Mouse (Mus musculus): ENCODE measurements around the gene Krt80. TPM values are rescaled to one million over a fixed set of nuclear protein-coding genes. Genes with fewer than 3 reads are reported as not detected.

Krt80 gene
- polyA plus RNA-seq, 1 experiment from 2014 or later: not detected

- ATAC-seq (no peak), DNase-seq (ENCODE audit: low spot score) (no peak)
- H3K4me3 ChIP-seq (ENCODE audit: low read depth, low read length): no peak overlapping the region
- H3K27ac ChIP-seq (ENCODE audit: low read depth, low read length): no peak overlapping the region
- H3K9me3 ChIP-seq (replicated peaks; ENCODE audit: control insufficient read depth, low read length): no peaks in the 10 kb centered on the region
- 62% methylated on average over 14 of the region's 15 CpGs for WGBS
- peaks cover 4% of the 10 kb centered on the region; the same call in 1 of the 2 replicates for H3K4me1 ChIP-seq (ENCODE audit: control insufficient read depth, insufficient read depth, low read length)
- no peak overlapping the region for H3K4me2 ChIP-seq (ENCODE audit: low read length)
- no peaks in the 10 kb centered on the region for H3K27me3 ChIP-seq (replicated peaks; ENCODE audit: control insufficient read depth, insufficient read depth, low read length)
- H3K9ac ChIP-seq (ENCODE audit: low read length): no peak overlapping the region
- H3K36me3 ChIP-seq (ENCODE audit: control insufficient read depth, insufficient read depth, low read length): no peaks in the 10 kb centered on the region
Measured at GRCm38 (mm10) chr15:101311087-101311770, 58.7 kb downstream of the Krt80 start.

DNA sequence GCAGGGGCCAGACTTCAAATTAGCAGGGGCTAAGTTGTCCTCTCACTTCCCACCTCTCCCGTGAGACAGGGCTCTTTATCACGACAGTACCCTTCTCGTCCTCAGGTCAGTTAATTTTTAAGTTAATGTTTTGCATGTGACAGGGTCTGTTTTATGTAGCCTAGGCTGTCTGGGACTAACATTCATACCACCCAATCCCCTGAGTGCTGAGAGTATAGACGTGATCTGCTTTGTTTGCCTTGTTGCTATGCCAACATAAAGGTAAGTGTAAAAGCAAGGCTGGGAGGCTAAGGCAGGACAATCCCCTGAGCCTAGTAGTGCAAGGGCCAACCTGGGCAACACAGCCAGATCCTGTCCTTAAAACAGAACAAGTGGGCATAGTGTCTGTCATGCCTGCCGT, 60.5 kb downstream of the Krt80 start:
- Histone ChIP-seq H3K4me2 (ENCODE audit: low read length) (no peak overlapping the region), H3K9me3 (replicated peaks; ENCODE audit: control insufficient read depth, low read length) (no peaks in the 10 kb centered on the region), H3K4me1 (ENCODE audit: control insufficient read depth, insufficient read depth, low read length) (peaks cover 3% of the 10 kb centered on the region; the same call in 1 of the 2 replicates), H3K36me3 (ENCODE audit: control insufficient read depth, insufficient read depth, low read length) (no peaks in the 10 kb centered on the region), H3K27me3 (replicated peaks; ENCODE audit: control insufficient read depth, insufficient read depth, low read length) (no peaks in the 10 kb centered on the region), H3K4me3 (ENCODE audit: low read depth, low read length) (no peak overlapping the region), H3K27ac (ENCODE audit: low read depth, low read length) (no peak overlapping the region), H3K9ac (ENCODE audit: low read length) (no peak overlapping the region)
- DNase-seq (ENCODE audit: low spot score) (no peak), ATAC-seq (no peak)
- WGBS: 41% methylated on average over 5 of the region's 5 CpGs

- no peak overlapping the region for H3K9ac ChIP-seq (ENCODE audit: low read length)
- DNase-seq (ENCODE audit: low spot score): no peak
- 63% methylated on average over 13 of the region's 13 CpGs for WGBS
Measured at GRCm38 (mm10) chr15:101308440-101309348, 61.3 kb downstream of the Krt80 start.

DNA sequence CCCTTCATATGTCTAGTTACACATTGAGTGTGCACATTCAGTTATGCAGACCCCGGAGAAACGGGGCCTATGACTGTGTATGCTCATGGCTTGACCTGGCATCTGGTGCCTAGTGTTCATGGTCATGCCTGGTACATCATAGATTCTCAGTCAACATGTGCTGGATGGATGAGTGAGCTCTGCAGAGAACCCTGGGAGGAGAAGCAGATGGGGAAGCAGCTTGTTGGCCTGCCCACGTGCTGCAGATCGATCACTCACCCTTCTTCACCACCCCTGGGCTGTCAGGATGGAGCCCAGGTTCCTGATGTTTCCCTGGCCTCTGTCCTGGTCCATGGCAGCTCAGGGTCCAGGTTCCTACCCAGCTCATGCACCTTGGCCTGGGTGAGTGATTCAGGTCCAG, 63.5 kb downstream of the Krt80 start:
- Histone ChIP-seq H3K9me3 (replicated peaks; ENCODE audit: control insufficient read depth, low read length) (no peaks in the 10 kb centered on the region), H3K27me3 (replicated peaks; ENCODE audit: control insufficient read depth, insufficient read depth, low read length) (no peaks in the 10 kb centered on the region), H3K4me2 (ENCODE audit: low read length) (no peak overlapping the region), H3K4me1 (ENCODE audit: control insufficient read depth, insufficient read depth, low read length) (peaks cover 3% of the 10 kb centered on the region; the same call in 1 of the 2 replicates), H3K4me3 (ENCODE audit: low read depth, low read length) (no peak overlapping the region), H3K27ac (ENCODE audit: low read depth, low read length) (no peak overlapping the region), H3K9ac (ENCODE audit: low read length) (no peak overlapping the region), H3K36me3 (ENCODE audit: control insufficient read depth, insufficient read depth, low read length) (no peaks in the 10 kb centered on the region)
- 87% methylated on average over 4 of the region's 4 CpGs for WGBS
- DNase-seq (ENCODE audit: low spot score) (no peak), ATAC-seq (no peak)

More at GRCm38 (mm10) chr15:101308440-101309348, 61.3 kb downstream of the Krt80 start:
- H3K27me3 ChIP-seq (replicated peaks; ENCODE audit: control insufficient read depth, insufficient read depth, low read length): no peaks in the 10 kb centered on the region
- no peak for ATAC-seq
- H3K4me2 ChIP-seq (ENCODE audit: low read length): no peak overlapping the region
- no peak overlapping the region for H3K4me3 ChIP-seq (ENCODE audit: low read depth, low read length)
- peaks cover 3% of the 10 kb centered on the region; the same call in 1 of the 2 replicates for H3K4me1 ChIP-seq (ENCODE audit: control insufficient read depth, insufficient read depth, low read length)
- H3K9me3 ChIP-seq (replicated peaks; ENCODE audit: control insufficient read depth, low read length): no peaks in the 10 kb centered on the region
- H3K36me3 ChIP-seq (ENCODE audit: control insufficient read depth, insufficient read depth, low read length): no peaks in the 10 kb centered on the region
- no peak overlapping the region for H3K27ac ChIP-seq (ENCODE audit: low read depth, low read length)

DNA sequence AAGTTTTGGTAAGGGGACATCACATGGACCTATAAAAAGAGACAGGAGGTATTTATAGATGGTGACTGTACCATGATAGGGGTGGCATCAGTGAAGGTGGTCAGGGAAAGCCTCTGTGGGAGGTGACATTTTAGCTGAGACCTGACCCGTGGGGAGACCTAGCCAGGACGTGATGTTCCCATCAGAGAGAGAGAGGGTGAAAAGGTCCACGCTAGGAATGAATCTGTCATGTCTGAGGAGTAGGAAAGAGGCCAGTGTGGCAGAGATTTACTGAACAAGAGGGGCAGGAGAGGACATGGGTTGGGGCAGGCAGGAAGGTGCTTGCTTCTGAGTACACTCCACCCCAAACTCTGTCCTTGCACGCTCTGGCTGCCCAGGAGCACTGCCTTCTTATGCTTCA, 66.1 kb downstream of the Krt80 start:
- Histone ChIP-seq H3K4me2 (ENCODE audit: low read length) (no peak overlapping the region), H3K4me3 (ENCODE audit: low read depth, low read length) (no peak overlapping the region), H3K27me3 (replicated peaks; ENCODE audit: control insufficient read depth, insufficient read depth, low read length) (no peaks in the 10 kb centered on the region), H3K4me1 (ENCODE audit: control insufficient read depth, insufficient read depth, low read length) (no peaks in the 10 kb centered on the region; the same call in 1 of the 2 replicates), H3K27ac (ENCODE audit: low read depth, low read length) (no peak overlapping the region), H3K9ac (ENCODE audit: low read length) (no peak overlapping the region), H3K36me3 (ENCODE audit: control insufficient read depth, insufficient read depth, low read length) (no peaks in the 10 kb centered on the region), H3K9me3 (replicated peaks; ENCODE audit: control insufficient read depth, low read length) (no peaks in the 10 kb centered on the region)
- 85% methylated on average over 4 of the region's 4 CpGs for WGBS
- no peak for ATAC-seq
- no peak for DNase-seq (ENCODE audit: low spot score)

GRCm38 (mm10) chr15:101302201-101302600, 67.8 kb downstream of the Krt80 start:
- H3K4me1 ChIP-seq (ENCODE audit: control insufficient read depth, insufficient read depth, low read length): no peaks in the 10 kb centered on the region
- DNase-seq (ENCODE audit: low spot score) (no peak), ATAC-seq (no peak)
- H3K36me3 ChIP-seq (ENCODE audit: control insufficient read depth, insufficient read depth, low read length): no peaks in the 10 kb centered on the region
- H3K9ac ChIP-seq (ENCODE audit: low read length): no peak overlapping the region
- H3K27me3 ChIP-seq (replicated peaks; ENCODE audit: control insufficient read depth, insufficient read depth, low read length): no peaks in the 10 kb centered on the region
- H3K9me3 ChIP-seq (replicated peaks; ENCODE audit: control insufficient read depth, low read length): no peaks in the 10 kb centered on the region
- H3K4me3 ChIP-seq (ENCODE audit: low read depth, low read length): no peak overlapping the region
- no peak overlapping the region for H3K27ac ChIP-seq (ENCODE audit: low read depth, low read length)
- 76% methylated on average over 3 of the region's 3 CpGs for WGBS
- H3K4me2 ChIP-seq (ENCODE audit: low read length): no peak overlapping the region

GRCm38 (mm10) chr15:101300128-101300527, 69.8 kb downstream of the Krt80 start:
- Histone ChIP-seq H3K9me3 (replicated peaks; ENCODE audit: control insufficient read depth, low read length) (no peaks in the 10 kb centered on the region), H3K4me1 (ENCODE audit: control insufficient read depth, insufficient read depth, low read length) (no peaks in the 10 kb centered on the region), H3K36me3 (ENCODE audit: control insufficient read depth, insufficient read depth, low read length) (no peaks in the 10 kb centered on the region), H3K27ac (ENCODE audit: low read depth, low read length) (no peak overlapping the region), H3K4me3 (ENCODE audit: low read depth, low read length) (no peak overlapping the region), H3K4me2 (ENCODE audit: low read length) (no peak overlapping the region), H3K27me3 (replicated peaks; ENCODE audit: control insufficient read depth, insufficient read depth, low read length) (no peaks in the 10 kb centered on the region), H3K9ac (ENCODE audit: low read length) (no peak overlapping the region)
- DNase-seq (ENCODE audit: low spot score) (no peak), ATAC-seq (no peak)
- WGBS: 67% methylated on average over 6 of the region's 6 CpGs

GRCm38 (mm10) chr15:101299480-101299960, 70.4 kb downstream of the Krt80 start:
- Histone ChIP-seq H3K4me1 (ENCODE audit: control insufficient read depth, insufficient read depth, low read length) (no peaks in the 10 kb centered on the region), H3K9me3 (replicated peaks; ENCODE audit: control insufficient read depth, low read length) (no peaks in the 10 kb centered on the region), H3K27me3 (replicated peaks; ENCODE audit: control insufficient read depth, insufficient read depth, low read length) (no peaks in the 10 kb centered on the region), H3K4me2 (ENCODE audit: low read length) (no peak overlapping the region), H3K4me3 (ENCODE audit: low read depth, low read length) (no peak overlapping the region), H3K36me3 (ENCODE audit: control insufficient read depth, insufficient read depth, low read length) (no peaks in the 10 kb centered on the region), H3K9ac (ENCODE audit: low read length) (no peak overlapping the region), H3K27ac (ENCODE audit: low read depth, low read length) (no peak overlapping the region)
- ATAC-seq (no peak), DNase-seq (ENCODE audit: low spot score) (no peak)
- WGBS: 89% methylated on average over 14 of the region's 14 CpGs

Measured in forebrain, embryonic 14.5 days (tissue).